Mouse (Mus musculus) C2C12 (cell line): ENCODE results near the gene Grk3.

Source experiments
- CTCF ChIP-seq: IDR thresholded peaks from one replicate; pipeline ENCODE4 v1.5.1; 2011; ENCODE audit not compliant: control insufficient read depth, insufficient read depth, insufficient read length
- MAX ChIP-seq: IDR thresholded peaks from one replicate; pipeline ENCODE4 v1.6.1; 2011; ENCODE audit warnings: mild to moderate bottlenecking, control low read depth
- MYOD1 ChIP-seq: IDR thresholded peaks from one replicate; pipeline ENCODE4 v1.6.1; 2011; ENCODE audit warnings: low read depth; ENCODE audit not compliant: control insufficient read depth, insufficient read length

GRCm38 (mm10) chr5:112910381-112910780 is 105.2 kb downstream of the Grk3 start:
- TF ChIP-seq CTCF = no peak
- TF ChIP-seq MAX = no peak
- no peak for TF ChIP-seq MYOD1
